Mouse (Mus musculus) bone marrow macrophage, adult 2 months (primary cell): ENCODE data around the gene Spp1. TPM values are rescaled to one million over a fixed set of nuclear protein-coding genes. Genes with fewer than 3 reads are reported as not detected.

ENCODE experiments used
- H3K27ac ChIP-seq: 2 replicates; pipeline ENCODE4 v1.5.1; 2012; ENCODE audit warnings: low read depth, low read length; ENCODE audit not compliant: insufficient read depth
- H3K4me1 ChIP-seq: 2 replicates; pipeline ENCODE4 v1.6.1; 2012; ENCODE audit warnings: low read length; ENCODE audit not compliant: control insufficient read depth, insufficient read depth
- H3K4me3 ChIP-seq: 2 replicates; pipeline ENCODE4 v1.5.1; 2012; ENCODE audit warnings: mild to moderate bottlenecking, low read length, moderate library complexity; ENCODE audit not compliant: insufficient read depth
- CTCF ChIP-seq: IDR thresholded peaks from 2 replicates; pipeline ENCODE4 v1.5.1; 2012; ENCODE audit warnings: low read depth, mild to moderate bottlenecking, low read length, moderate library complexity
- POLR2A ChIP-seq: IDR thresholded peaks from 2 replicates; pipeline ENCODE4 v1.6.1; 2012; ENCODE audit warnings: mild to moderate bottlenecking, low read depth, low read length, borderline replicate concordance
- polyA plus RNA-seq: library from polyadenylated mRNA; stranded (reverse); fragments of >200 nt; gene quantifications from 2 replicates; pipeline ENCODE4 v1.2.4, GENCODE M21; 2012; ENCODE audit not compliant: missing spikeins, insufficient read depth, insufficient read length

The Spp1 gene
- polyA plus RNA-seq, 1 experiment: 522 TPM

- H3K27ac ChIP-seq: no peak overlapping the region
- no peak for TF ChIP-seq CTCF
- TF ChIP-seq POLR2A: no peak
- peaks cover 6% of the 10 kb centered on the region for H3K4me1 ChIP-seq
- no peak overlapping the region for H3K4me3 ChIP-seq
These were observed 19.6 kb downstream of the Spp1 start for GRCm38 (mm10) chr5:104454564-104454963.

GRCm38 (mm10) chr5:104458832-104459705, 24.2 kb downstream of the Spp1 start, which contains the start of gene Pkd2:
Gene Pkd2, plus strand, starts transcription at chr5:104459450.
- Histone ChIP-seq H3K27ac (no peak within 1 kb of the TSS), H3K4me1 (peaks cover 9% of the 10 kb centered on the region), H3K4me3 (peak within 1 kb of the TSS; percentile 99)
- 0 out of 2 replicates have a peak, but pooled peaks have one; percentile 18 for TF ChIP-seq POLR2A
- TF ChIP-seq CTCF: no peak

GRCm38 (mm10) chr5:104459706-104460455, 25.0 kb downstream of the Spp1 start:
- Histone ChIP-seq H3K4me3 (peak overlapping the region; percentile 99), H3K4me1 (peaks cover 9% of the 10 kb centered on the region), H3K27ac (no peak overlapping the region)
- TF ChIP-seq POLR2A (no peak), CTCF (no peak)

- no peak overlapping the region for H3K27ac ChIP-seq
- peak overlapping the region; percentile 99 for H3K4me3 ChIP-seq
- TF ChIP-seq POLR2A: no peak
- peaks cover 9% of the 10 kb centered on the region for H3K4me1 ChIP-seq
These were observed 25.5 kb downstream of the Spp1 start for GRCm38 (mm10) chr5:104460456-104460838.

GRCm38 (mm10) chr5:104460856-104461255, 25.9 kb downstream of the Spp1 start:
- H3K4me3 ChIP-seq: no peak overlapping the region
- peaks cover 9% of the 10 kb centered on the region for H3K4me1 ChIP-seq
- TF ChIP-seq POLR2A (no peak), CTCF (no peak)
- no peak overlapping the region for H3K27ac ChIP-seq

GRCm38 (mm10) chr5:104465279-104465678, 30.4 kb downstream of the Spp1 start:
- H3K27ac ChIP-seq: no peak overlapping the region
- TF ChIP-seq POLR2A: no peak
- no peak for TF ChIP-seq CTCF
- H3K4me3 ChIP-seq: no peak overlapping the region
- H3K4me1 ChIP-seq: peaks cover 3% of the 10 kb centered on the region

- TF ChIP-seq CTCF (no peak), POLR2A (no peak)
- Histone ChIP-seq H3K4me3 (no peak overlapping the region), H3K4me1 (peaks cover 3% of the 10 kb centered on the region), H3K27ac (no peak overlapping the region)
These were observed 30.8 kb downstream of the Spp1 start for GRCm38 (mm10) chr5:104465731-104466130.

GRCm38 (mm10) chr5:104466816-104467215, 31.9 kb downstream of the Spp1 start:
- Histone ChIP-seq H3K4me3 (no peak overlapping the region), H3K27ac (no peak overlapping the region), H3K4me1 (no peaks in the 10 kb centered on the region)
- TF ChIP-seq CTCF (no peak), POLR2A (no peak)

- H3K4me3 ChIP-seq: no peak overlapping the region
These were observed 33.7 kb downstream of the Spp1 start for GRCm38 (mm10) chr5:104468586-104468985.

GRCm38 (mm10) chr5:104470981-104471391, 36.1 kb downstream of the Spp1 start:
- Histone ChIP-seq H3K4me3 (no peak overlapping the region), H3K27ac (no peak overlapping the region), H3K4me1 (no peaks in the 10 kb centered on the region)
- no peak for TF ChIP-seq POLR2A
- no peak for TF ChIP-seq CTCF

More at GRCm38 (mm10) chr5:104468586-104468985, 33.7 kb downstream of the Spp1 start:
- Histone ChIP-seq H3K4me1 (no peaks in the 10 kb centered on the region), H3K27ac (no peak overlapping the region)
- TF ChIP-seq POLR2A: no peak
- TF ChIP-seq CTCF: no peak
